Mouse (Mus musculus): ENCODE data around the gene Rubcnl. TPM values are rescaled to one million over a fixed set of nuclear protein-coding genes. Genes with fewer than 3 reads are reported as not detected.
A peak's percentile ranks its signal among the peaks of the same experiment; 100 is the strongest.

The Rubcnl gene
- total RNA-seq (2021) = 1 to 10 TPM; 1.4 to 1.8 TPM
- long read RNA-seq, experiment 1, partial matches to known transcripts = 0 of 3 reads
- long read RNA-seq, experiment 1, other reads (novel, unspliced or antisense) = 2 of 3 reads
- long read RNA-seq, experiment 2, partial matches to known transcripts = 0 of 1 reads
- long read RNA-seq, experiment 2, other reads (novel, unspliced or antisense) = 0 of 1 reads

- DNase-seq = peak; percentile 82
Measured at GRCm38 (mm10) chr14:75015856-75016714, at the start of gene Rubcnl. Gene Rubcnl (plus strand): TSS chr14:75016027.

- DNase-seq = no peak
Measured at GRCm38 (mm10) chr14:74972216-74972615, 43.6 kb upstream of the Rubcnl start.

- no peak for DNase-seq
Measured at GRCm38 (mm10) chr14:74972687-74973086, 43.1 kb upstream of the Rubcnl start.

DNA sequence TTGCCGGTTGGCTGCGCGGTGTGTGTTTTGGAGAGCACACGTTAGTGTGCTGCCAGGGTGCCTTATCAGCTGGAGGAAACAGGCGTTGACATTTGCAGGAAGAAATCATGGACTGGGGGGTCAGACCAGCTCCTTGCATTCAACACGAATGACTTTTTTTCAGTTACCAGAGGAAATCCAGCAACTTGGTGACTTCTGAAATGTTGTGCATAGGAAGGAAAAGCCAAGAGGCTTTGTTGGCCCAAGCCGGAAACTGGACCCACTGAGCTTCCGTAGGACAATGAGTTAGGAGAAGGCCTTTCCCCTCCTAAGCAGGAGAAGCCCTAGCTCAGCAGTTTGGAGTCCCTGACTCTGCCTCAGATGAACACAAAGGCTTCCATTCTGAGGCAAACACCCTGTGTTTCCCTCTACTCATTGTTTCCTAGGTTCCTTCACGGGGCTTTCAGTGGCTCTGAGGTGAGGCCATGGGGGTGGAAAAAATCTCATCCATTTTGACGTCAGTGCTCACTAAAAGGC, 41.6 kb upstream of the Rubcnl start:
- DNase-seq = peak; percentile 18

- DNase-seq = no peak
Measured at GRCm38 (mm10) chr14:74976972-74977371, 38.9 kb upstream of the Rubcnl start.

GRCm38 (mm10) chr14:74981016-74981415, 34.8 kb upstream of the Rubcnl start:
- no peak for DNase-seq

- DNase-seq = no peak
Measured at GRCm38 (mm10) chr14:74983079-74983478, 32.7 kb upstream of the Rubcnl start.

- DNase-seq = no peak
Measured at GRCm38 (mm10) chr14:74984817-74985391, 30.9 kb upstream of the Rubcnl start.

GRCm38 (mm10) chr14:74985658-74986057, 30.2 kb upstream of the Rubcnl start:
- no peak for DNase-seq

DNA sequence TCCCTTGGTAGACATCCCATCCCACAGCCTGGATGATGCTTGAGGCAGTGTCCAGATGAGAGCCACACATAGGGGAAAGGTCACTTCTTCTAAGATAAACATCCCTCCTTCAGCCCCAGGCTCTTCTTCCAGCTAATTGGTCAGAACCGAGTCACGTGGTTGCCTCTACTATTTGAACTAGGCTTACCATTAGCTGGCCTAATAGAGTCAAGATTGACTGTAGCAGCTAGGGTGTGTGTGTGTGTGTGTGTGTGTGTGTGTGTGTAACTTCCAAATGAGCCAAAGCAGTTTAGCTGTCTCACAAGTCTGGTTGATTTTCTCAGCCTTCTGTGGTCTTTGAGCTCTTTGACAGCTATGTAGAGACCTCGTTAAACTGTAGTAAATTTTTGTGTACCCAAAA, 29.3 kb upstream of the Rubcnl start:
- no peak for DNase-seq

DNA sequence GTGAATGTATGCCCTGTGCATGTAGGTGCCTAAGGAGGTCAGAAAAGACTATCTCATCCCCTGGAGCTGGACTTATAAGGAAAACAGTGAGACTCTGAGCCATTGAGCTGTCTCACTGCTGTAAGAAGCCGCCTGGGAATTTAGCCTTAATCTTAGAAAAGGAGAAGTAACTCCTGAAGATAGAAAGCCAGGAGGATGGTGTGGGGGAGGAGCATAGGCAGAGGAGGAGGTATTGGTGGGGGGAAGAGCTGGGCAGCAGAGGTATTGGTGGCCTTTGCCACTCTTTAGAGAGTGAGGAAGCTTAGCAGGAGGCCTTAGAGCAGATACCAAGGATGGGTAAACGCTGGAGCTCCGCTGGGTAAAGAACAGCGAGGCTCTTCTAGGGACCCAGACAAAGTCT, 26.5 kb upstream of the Rubcnl start:
- DNase-seq = no peak

GRCm38 (mm10) chr14:74989909-74990308, 25.9 kb upstream of the Rubcnl start:
- no peak for DNase-seq

DNA sequence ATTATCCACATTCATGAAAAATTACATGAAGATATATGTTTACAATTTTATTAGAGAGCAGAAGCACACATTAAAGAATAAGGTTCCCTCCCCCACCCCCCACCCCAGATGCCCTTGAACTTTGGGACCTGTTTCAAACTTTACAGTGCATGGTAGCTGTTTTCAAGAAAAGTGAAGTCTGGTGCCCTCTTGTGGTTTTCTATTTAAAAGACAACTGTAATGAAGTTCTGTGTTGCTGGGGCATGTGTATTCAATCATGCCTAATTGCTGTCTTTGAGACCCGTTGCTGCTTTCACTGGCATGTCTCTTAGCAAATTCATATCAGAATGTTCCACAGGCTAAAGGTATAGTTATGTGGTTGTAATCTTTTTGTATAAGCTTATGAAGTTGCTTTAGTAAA, 25.3 kb upstream of the Rubcnl start:
- peak; percentile 19 for DNase-seq

DNA sequence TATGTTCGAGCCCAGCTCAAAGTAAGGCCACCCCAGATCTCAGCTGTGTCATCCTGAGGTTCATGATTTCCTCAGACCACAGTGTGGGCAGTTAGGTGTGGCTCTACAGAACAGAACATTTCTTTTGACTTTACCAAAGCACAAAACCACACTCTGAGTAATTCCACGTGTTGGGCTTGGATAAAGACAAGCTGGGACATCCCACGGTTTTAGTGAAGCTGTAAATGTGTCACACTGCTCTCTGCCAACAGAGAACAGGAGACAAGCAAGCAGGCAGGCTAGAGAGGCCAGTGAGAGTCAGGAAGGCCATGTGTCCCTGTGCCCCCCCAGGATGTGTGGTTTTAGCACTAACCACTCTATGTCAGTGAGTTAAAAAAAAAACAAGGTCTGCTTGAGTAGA, 19.3 kb upstream of the Rubcnl start:
- DNase-seq = no peak

DNA sequence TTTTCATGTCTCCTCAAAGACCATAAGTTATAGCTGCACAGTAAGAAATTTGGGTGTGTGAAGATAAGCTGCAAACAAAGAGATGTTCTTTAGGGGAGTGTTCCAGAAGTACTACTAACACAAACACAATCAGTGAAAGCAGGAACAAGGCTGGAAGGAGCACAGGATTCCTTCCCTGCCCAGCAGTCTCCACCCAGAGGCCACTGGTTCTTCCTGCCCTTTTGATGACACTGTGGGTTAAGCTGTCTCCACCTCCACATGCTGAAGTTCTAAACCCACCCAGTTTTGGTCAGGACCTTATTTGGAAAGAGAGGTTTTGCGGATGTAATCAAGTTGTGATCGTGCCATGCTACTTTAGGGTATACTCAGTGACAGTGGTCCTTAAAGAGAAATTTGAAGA, 18.8 kb upstream of the Rubcnl start:
- no peak for DNase-seq

DNA sequence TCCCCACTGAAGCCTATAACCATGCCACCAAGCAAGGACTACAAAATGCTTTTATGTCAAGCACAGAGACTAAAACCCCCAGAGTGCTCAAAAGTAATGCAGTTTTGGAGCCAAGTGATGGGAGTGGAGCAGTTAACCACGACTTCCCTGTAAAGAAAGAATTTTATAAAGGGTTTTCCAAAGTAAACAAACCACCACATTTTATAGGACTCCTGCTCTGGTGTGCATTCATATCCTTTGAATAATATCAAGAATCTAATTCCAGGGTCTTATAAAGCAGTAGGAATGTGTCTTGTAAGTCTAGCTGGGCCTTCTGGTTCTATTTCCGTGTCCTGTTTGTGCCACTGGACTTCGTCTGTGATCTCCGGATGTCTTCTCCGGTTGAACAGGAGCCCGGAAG, 14.5 kb upstream of the Rubcnl start:
- no peak for DNase-seq

GRCm38 (mm10) chr14:75003356-75003755, 12.5 kb upstream of the Rubcnl start:
- DNase-seq = no peak

GRCm38 (mm10) chr14:75005478-75006199, 10.2 kb upstream of the Rubcnl start:
- no peak for DNase-seq

GRCm38 (mm10) chr14:75010346-75010745, 5.5 kb upstream of the Rubcnl start:
- no peak for DNase-seq

DNA sequence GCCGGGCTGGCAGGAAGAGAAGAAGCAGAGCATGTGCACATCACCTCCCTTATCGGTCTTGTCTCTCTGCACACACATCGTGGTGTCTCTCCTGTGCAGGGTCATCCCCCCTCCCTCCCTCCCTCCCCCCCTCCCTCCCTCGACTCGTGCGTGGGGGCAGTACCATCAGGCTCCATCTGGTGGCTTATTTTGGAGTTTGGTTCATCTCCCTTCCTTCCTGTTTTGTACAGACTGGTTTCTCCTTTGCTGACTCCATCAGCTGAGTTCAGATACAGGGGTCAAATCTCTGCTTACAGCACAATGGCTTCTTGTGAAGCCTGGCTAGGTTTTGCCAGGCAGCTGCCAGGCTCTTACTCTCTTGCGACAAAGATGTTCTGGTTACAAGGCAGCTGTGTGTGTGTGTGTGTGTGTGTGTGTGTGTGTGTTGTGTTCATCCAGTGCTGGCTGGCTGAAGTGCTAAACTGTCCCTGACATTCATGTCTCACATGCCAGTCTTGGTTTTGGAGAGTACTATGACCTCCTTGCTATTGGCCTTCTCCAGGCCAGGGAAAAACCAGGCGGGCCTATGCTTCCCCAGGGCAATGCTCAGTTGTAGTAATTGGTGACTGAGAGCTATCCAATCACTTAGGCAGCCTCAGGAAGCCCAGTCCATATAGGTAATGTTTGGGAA, 4.7 kb upstream of the Rubcnl start:
- DNase-seq = peak; percentile 58

- no peak for DNase-seq
Measured at GRCm38 (mm10) chr14:75016715-75017020, 841 bp downstream of the Rubcnl start.

GRCm38 (mm10) chr14:75017277-75017676, 1.4 kb downstream of the Rubcnl start:
- DNase-seq = no peak

All from adrenal gland, postnatal 10 days (tissue).